Mouse (Mus musculus): ENCODE results near the gene Wdr48. TPM values are rescaled to one million over a fixed set of nuclear protein-coding genes. Genes with fewer than 3 reads are reported as not detected.

The Wdr48 gene
- 79.9 TPM for total RNA-seq (2023)

GRCm38 (mm10) chr9:119894339-119895009 is at the start of gene Wdr48:
TSS of gene Wdr48 (plus strand) at chr9:119894878.

GRCm38 (mm10) chr9:119937005-119937773 is 42.5 kb downstream of the Wdr48 start, which contains the start of the genes Gorasp1 and Ttc21a:
TSS of gene Gorasp1 (minus strand) at chr9:119937565.
TSS of gene Ttc21a (plus strand) at chr9:119937606.

Other genes with a start within 250 kb of the Wdr48 start
- gene Scn10a, start 175.6 kb upstream of the Wdr48 start, total RNA-seq (2023): not detected
- gene Scn11a, start 69.4 kb upstream of the Wdr48 start, total RNA-seq (2023): not detected
- 2.1 TPM for gene Gorasp1, start 42.7 kb downstream of the Wdr48 start, total RNA-seq (2023)
- gene Ttc21a, start 42.7 kb downstream of the Wdr48 start, total RNA-seq (2023): not detected
- 137 TPM for gene Csrnp1, start 89.8 kb downstream of the Wdr48 start, total RNA-seq (2023)
- gene Xirp1, start 128.7 kb downstream of the Wdr48 start, total RNA-seq (2023): not detected
- gene Cx3cr1, start 175.0 kb downstream of the Wdr48 start, total RNA-seq (2023): 0.73 TPM
- not detected for gene Ccr8, start 197.2 kb downstream of the Wdr48 start, total RNA-seq (2023)
- gene Slc25a38, start 215.5 kb downstream of the Wdr48 start, total RNA-seq (2023): 28.2 TPM
- 3,338 TPM for gene Rpsa, start 232.8 kb downstream of the Wdr48 start, total RNA-seq (2023)

Measured in CD8-positive naive resting alpha-beta T cell, adult 57 days (primary cell).